Mouse (Mus musculus) left cerebral cortex, postnatal 10 days (tissue): Measurements from ENCODE around the gene Tet1. TPM values are rescaled to one million over a fixed set of nuclear protein-coding genes. Genes with fewer than 3 reads are reported as not detected.
"Not testable (repeated sequence)": the region's sequence is repeated elsewhere in the genome, so short reads cannot be mapped to it uniquely, and the experiment has no call there.

Source experiments
- DNase-seq, 2 experiments: peaks; one replicate each; pipeline ENCODE4 v3.0.0; 2021 to 2022; ENCODE audit warnings: low spot score in 2 of 2, mixed read lengths in 1 of 2; ENCODE audit errors: extremely low spot score in 1 of 2
- intact Hi-C: fragments of 180-260 bp; cut with DNase I; formaldehyde crosslinking; loops from one replicate; pipeline ENCODE4 v1.15.1; 2025
- total RNA-seq, 2 experiments: library from RNA; stranded (reverse); gene quantifications; 2 replicates each; pipeline ENCODE4 v1.2.3; 2021

Tet1 gene
- total RNA-seq: 10 to 100 TPM; 56.0 to 56.7 TPM

DNA sequence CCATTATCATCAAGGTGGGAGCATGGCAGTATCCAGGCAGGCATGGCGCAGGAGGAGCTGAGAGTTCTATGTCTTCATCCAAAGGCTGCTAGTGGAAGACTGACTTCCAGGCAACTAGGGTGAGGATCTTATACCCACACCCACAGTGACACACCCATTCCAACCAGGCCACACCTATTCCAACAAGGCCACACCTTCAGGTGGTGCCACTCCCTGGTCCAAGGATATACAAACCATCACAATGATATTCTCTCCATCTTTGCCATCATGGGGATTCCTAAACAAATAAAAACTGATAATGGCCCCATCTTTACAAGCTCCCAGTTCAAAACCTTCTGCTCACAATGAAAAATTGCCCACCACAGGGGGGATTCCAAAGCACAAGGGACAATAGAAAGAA, at the start of gene Tet1:
TSS of gene Tet1 (minus strand) at position 101 of the 400 bp plus-strand sequence.
- intact Hi-C loops, DNase-seq: not testable (repeated sequence)

DNA sequence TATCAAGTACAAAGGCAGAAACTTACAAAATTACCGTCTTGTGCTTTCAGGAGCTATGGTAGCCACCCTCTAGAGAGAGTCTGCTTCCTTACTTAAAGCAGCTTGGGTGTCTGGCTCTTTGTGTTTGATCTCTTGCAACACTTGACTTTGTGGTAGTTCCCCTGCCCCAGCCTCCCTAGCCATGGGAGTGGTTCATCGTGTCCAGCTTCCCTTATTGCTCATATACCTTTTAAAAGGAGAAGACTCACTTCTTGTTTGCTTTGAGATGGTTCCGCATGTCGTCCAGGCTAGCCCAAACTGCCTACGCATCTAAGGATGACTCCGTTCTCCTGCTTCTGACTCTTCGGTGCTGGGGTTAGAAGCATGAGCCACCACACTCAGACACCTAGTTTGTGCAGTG, 39.8 kb upstream of the Tet1 start:
- intact Hi-C loops: no loop called here
- DNase-seq: no peak

DNA sequence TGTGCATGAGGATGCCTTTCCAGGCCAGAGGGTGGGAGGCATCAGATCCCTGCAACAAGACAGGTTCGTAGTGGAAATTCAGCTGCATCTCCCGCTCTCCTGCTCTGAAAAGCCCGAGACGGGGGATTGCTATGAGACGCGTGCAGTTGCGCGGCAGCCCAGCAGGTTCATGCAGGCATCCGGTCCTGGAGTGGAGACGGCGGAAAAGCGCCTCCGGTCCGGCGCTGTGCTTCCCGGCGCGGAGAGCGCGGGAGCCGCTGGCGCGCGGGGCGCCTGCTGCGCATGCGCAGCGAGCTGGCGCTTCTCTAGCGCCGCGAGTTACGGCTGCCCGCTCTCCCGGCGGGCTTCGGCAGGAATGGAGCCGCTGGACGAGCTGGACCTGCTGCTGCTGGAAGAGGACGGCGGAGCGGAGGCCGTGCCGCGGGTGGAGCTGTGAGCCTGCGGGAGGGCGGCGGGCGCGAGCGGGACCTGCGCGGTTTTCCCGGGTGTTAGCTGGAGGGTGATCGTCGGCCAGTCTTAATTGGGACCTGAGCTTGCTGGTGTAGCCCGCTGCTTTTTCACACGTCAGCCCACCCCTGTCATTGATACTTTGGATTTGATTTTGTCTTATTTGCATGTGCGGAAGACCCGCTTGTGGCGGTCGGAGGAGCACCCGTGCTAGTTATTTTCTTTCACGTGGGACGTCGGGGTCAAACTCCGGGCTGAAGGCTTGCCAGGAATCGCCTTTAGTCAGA, 38.1 kb upstream of the Tet1 start, which contains the start of gene Dna2:
TSS of gene Dna2 (plus strand) at position 289 of the 734 bp plus-strand sequence.
- DNase-seq: peak; percentile 49 to 81
- intact Hi-C loops: no loop called here

DNA sequence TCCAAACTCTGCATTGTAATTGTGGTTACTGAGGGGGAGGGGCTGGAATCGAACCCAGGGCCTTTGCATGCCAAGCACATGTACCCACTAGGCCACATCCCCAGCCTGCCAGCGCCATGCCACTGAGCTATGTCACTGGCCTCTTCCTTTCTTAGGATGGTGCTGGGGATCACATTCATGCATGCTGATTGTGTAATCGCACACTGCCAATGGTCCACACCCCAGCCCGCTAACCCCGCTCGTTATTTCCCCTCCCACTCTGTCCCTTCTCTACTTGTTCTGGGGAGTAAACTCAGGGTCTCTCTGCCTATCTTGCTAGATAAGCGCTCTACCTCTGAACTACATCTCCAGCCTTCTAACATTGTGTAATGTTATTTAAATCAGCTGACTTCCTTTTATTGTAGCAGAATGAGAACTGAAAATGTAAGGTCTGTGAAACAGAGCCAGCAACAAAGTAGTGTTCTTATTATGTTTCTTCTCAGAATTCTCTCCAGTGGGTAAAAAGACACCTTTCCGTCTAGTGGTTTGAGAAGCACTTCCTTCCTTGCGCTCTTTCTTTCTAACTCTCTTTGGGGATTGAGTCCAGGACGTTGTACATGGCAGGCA, 36.3 kb upstream of the Tet1 start:
- intact Hi-C loops: no loop called here
- no peak for DNase-seq

DNA sequence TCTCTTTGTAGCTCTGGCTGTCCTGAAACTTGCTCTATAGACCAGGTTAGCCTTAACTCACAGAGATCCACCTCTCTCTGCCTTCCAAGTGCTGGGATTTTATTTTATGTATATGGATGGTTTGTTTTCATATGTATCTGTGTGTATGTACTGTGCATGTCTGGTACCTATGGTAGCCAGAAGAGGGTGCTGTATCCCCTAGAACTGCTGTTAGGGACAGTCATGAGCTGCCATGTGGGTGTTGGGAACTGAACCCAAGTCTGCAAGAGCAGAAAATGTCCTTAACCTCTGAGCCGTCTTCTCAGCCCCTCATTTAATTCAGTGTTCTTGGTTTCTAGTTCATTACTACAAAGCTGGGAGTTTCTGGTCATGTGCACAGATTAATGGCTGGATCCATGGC, 23.6 kb upstream of the Tet1 start:
- intact Hi-C loops: no loop called here
- DNase-seq: no peak

DNA sequence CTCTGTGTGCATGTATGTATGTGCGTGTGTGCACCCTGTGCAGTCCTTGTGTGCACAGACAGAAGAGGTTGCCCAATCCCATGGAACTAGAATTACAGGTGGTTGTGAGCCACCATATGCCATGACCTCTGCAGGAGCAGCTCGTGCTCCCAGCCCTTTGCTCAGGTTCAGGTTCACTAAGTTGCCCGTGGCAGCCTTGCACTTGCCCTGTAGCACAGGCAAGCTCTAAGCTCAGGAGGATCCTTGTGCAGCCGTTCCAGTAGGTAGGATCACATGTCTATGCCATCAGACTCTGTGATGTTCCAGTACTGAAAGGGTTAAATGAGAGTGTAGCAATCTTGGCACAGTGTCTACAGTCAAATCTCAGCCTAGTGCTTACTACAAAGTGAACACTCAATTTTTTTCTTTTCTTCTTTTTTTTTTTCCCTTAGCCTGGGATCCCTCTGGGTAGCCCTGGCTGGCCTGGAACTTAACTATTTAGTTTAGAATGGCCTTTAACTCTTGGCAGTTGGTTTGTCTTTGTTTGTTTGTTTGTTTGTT, 15.4 kb upstream of the Tet1 start:
- intact Hi-C loops: loop anchor here (5.0 kb wide), 1 partner anchor 37 kb away; no protein-coding TSS in a partner anchor
- DNase-seq: no peak

DNA sequence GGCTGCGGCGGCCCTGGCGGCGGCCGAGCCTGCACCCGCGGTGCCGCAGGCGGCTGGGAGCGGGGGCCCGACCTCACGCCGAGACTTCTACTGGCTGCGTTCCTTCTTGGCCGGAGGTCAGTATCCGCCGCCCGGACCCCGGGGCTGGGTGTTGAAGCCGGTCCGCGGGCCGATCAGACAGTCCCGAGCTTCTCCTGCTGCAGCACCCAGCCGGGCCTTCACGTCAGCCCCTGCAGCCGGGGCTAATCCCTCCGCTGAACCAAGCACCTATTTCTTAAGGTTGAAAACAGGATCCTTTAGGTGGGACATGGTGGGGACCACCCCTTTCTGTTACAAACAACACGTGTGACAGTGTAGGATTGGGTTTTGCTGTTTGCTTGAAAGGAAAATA, 12.0 kb upstream of the Tet1 start:
- no peak for DNase-seq
- intact Hi-C loops: loop anchor here (5.0 kb wide), 1 partner anchor 33 kb away; no protein-coding TSS in a partner anchor

DNA sequence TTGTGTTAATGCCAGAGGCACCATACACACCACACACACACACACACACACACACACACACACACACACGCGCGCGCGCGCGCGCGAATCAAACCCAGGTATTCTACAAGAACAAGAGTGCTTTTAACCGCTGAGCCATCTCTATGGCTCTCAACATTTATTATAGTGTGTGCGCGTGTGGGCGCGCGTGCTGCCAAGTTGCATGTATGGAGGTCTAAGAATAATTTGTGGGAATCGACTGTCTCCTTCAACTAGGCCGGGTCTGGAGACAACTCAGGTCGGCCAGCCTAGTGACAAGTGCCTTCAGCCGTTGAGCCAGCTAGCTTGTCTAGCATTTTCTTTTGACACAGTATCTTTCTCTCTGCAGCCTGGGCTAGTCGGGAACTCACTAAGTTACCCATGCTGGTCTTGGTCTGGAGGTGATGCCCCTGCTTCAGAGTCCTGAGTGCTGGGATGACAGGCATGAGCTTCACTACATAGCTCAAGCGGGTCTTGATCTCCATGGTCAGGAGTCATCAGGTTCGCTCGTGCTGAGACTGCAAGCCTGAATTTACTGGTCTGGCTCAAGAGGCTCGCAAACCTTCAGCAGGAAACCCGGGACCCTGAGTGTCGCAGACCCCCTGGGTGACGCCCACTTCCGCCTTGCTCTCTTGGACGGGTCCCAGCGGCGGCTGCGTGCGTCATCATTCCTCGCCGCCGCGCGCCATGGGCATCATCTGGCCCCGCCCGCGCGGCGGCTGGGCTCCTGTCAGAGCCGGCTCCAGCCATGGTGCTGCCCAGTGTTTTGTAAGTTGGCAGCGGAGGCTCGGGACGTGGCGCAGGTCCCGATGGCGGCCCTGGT, 11.3 kb upstream of the Tet1 start, which contains the start of gene Slc25a16:
TSS of gene Slc25a16 (plus strand) at position 709 of the 841 bp plus-strand sequence.
- intact Hi-C loops: loop anchor here (5.0 kb wide), 1 partner anchor 33 kb away; no protein-coding TSS in a partner anchor
- peak; percentile 88 to 96 for DNase-seq

DNA sequence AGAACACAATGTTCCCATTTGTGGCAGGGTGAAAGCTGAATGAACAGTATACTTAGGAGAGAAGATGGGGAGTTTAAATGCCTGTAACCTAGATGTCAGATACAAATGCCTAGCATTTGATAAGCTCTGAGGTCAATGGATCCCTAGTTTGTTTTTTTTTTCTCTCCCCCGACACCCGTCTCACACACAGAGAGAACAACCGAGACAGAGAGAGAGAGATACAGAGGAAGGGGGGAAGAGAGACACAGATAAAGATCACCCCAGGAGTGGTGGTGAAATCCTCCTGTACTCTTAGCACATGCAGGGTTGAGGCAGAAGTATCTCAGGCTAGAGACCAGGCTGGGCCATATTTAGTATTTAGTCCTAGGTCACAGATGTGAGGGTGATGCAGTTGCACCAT, 10.2 kb upstream of the Tet1 start:
- intact Hi-C loops: no loop called here
- no peak for DNase-seq

DNA sequence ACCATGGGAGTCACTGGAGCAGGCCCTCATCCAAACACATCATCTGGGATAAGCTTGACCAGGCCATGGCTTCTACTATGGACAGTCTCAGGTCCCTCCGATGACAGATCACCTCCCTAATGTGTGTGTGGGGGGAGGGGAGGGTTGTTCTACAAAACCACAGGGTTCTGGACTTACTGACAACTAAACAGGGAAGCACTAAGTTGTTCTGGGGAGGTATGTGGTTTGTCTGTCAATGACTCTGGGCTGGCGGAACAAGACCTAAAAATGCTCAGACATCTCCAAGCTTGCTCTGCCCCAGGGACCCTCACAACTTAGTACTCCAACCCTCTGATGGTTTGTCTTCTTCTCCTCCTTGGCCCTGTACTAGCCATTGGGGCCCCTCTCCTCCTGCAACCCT, 2.3 kb upstream of the Tet1 start:
- intact Hi-C loops: no loop called here
- no peak for DNase-seq

DNA sequence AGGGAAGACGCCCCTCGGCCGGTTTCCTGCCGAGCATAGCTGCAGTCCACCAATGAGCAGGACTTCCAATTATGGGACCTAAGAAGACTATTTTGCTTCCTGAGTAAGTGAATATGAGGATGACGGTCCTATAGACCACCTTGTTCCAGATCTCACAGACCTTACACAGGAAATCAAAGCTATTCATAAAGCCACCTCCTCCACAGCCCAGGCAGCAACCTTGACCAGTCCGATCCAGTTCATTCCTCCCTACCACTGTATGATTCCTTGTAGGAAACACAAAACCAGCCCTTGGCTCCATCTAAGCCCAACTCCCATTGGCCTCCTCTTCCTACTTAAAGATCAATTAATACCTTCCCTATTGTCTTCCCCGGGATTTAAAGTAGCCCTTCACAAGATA, 2.5 kb downstream of the Tet1 start:
- DNase-seq: no peak
- intact Hi-C loops: no loop called here

DNA sequence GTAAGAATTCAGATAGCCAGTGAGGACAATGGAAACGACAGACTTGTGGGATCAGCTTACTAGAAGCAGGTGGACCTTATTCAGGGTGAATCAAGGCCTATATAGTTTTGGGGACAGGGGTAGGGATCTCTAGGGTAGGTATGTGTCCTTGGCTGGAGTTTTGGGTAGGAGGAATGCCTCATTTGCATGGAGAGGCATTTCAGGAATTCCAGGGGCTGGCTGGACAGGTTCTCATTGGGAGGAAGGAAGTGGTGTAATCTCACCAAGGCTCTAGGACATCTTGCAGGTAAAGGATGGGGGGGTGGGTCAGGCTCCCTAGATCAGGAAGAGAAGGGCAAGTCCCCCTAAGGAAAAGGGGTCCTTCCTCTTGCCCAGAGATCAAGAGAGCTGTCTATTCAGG, 6.0 kb downstream of the Tet1 start:
- DNase-seq: no peak
- intact Hi-C loops: no loop called here

DNA sequence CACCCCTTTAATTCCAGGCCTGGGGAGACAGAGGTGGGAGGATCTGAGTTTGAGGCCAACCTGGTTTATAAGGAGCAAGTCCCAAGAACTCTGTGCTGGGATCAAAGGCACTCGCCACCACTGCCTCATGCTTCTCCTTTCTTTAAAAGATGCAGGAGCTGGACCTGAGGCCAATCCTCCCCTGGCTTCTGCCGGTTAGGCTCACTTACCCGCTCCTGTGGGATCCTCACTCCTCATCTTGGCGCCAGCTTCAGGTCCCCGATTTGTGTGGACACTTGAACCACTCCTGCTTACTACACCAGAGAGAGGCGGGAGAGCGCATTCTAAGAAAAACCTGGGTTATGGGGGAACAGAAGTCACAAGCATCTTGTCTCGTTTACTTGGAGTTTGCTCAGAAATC, 7.0 kb downstream of the Tet1 start:
- no peak for DNase-seq
- intact Hi-C loops: no loop called here

DNA sequence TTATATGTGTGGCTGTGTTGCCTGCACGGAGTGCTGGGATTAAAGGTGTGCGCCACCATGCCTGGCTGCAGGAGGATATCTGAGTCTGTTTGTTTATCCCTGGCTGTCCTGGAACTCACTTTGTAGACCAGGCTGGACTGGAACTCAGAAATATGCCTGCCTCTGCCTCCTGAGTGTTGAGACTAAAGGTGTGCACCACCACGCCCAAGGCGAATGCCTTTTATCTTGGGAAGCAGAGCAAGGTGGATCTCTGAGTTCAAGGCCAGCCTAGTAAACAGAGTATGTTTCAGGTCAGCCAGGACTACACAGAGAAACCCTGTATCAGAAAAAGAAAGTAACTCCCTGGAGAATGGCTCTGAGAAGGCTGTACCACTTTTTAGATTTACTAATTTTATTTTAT, 8.7 kb downstream of the Tet1 start:
- DNase-seq: no peak
- intact Hi-C loops: no loop called here

DNA sequence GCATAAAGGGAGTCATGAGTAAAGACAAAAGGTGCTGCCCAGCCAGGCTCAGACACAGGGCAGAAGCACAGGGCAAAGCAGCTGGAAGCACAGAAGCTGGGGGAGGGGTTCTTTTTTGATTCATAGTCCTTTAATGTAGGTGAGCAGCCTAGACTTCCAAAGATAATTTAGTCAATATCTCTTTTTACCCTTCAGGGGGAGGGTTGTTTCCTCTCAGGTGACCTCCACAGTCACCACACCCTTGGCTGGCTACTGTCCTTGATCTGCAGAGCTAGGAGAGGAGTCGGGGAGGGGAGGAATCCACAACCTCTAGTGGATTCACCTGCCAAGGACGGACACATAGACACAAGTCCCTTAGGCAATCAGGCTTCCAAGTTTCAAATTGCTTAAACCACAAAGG, 10.7 kb downstream of the Tet1 start:
- intact Hi-C loops: no loop called here
- DNase-seq: no peak

DNA sequence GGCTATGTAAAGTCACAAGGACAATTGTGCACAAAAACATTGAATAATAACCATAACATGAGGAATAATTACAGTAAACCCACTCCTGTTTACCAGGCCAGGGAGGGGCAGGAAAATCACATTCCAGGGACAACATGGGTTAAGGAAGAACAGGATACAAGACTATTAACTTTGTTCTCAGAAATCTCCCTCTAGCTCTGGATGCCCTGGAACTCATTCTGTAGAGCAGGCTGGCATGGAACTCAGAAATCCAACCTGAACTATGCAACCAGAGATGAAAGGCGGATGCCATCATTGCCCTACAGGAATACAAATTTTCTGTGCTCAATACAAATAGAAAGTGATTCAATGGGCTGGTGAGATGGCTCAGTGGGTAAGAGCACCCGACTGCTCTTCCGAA, 11.4 kb downstream of the Tet1 start:
- DNase-seq: no peak
- intact Hi-C loops: no loop called here

DNA sequence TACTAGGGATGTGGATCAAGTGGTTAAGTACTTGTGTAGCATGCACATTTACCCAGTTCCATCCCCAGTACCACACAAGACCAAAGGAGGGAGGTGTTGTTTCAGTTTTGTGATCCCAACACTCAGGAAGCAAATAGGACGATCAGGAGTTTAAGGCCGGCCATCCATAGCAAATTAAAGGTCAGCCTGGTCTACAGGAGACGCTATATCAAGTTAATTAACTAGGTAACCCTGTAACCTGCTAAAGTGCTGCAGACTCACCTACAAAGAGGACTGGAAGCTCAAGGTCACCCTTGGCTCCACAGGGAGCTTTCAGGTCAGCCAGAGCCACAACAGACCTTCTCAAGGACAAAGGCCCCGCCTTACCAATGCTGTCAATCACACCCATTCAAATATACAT, 12.0 kb downstream of the Tet1 start:
- no peak for DNase-seq
- intact Hi-C loops: no loop called here

DNA sequence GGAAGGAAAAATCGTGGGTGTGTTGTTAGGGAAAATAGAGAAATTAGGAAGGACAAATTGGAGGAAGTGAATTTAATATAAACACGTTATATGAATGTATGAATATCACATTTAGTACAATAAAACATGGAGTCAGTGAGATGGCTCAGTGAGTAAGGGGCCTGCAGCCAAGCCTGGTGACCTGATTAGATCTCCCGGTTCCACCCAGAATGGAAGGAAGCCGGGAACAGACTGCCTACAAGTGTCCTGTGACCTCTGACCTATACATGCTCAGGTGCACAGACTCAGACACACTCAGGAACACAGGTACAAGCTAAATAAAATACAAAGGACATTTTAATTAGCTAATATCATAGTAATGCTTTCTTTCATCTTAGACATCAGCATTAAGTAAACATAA, 12.8 kb downstream of the Tet1 start:
- DNase-seq: no peak
- intact Hi-C loops: no loop called here

DNA sequence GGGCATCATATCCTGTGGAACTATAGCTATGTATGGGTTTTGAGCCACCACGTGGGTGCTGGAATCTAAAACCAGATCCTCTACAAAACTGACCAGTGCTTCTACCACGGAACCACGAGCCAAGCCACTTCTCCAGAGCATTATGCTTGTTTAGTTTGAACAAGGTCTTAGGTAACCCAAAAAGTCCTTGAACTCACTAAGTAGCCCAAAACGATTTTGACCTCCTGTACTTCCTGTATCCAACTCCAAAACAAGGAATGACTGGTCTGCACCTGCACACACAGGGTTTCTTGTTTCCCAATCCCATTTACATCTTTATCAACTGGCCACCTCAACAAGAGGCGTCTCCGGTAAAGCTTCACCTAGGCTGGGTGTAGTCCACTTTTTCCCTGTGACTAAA, 13.4 kb downstream of the Tet1 start:
- intact Hi-C loops: no loop called here
- DNase-seq: no peak
